Mouse (Mus musculus): ENCODE measurements around the gene Gm11146. TPM values are rescaled to one million over a fixed set of nuclear protein-coding genes. Genes with fewer than 3 reads are reported as not detected.

Gm11146 gene
- not detected for polyA plus RNA-seq (2012; fragmentation: generic; extraction: Trizol)
- long read RNA-seq, experiment 1, result 0 reads
- long read RNA-seq, experiment 2, result 0 reads

- Histone ChIP-seq H3K36me3 (ENCODE audit: control insufficient read depth, insufficient read depth) (peaks cover 3% of the 10 kb centered on the region), H3K27me3 (ENCODE audit: control insufficient read depth, insufficient read depth, insufficient read length) (no peaks in the 10 kb centered on the region), H3K79me3 (ENCODE audit: low read depth) (no peaks in the 10 kb centered on the region), H3K4me3 (ENCODE audit: insufficient read depth, poor library complexity, severe bottlenecking) (no peak within 1 kb of the TSS), H3K79me2 (ENCODE audit: control insufficient read depth, insufficient read depth) (peaks cover 13% of the 10 kb centered on the region), H3ac (ENCODE audit: control insufficient read depth, insufficient read length, low read depth) (no peak within 1 kb of the TSS)
- no peak for TF ChIP-seq MAX (IDR thresholded peaks at IDR 0.05)
- TF ChIP-seq CEBPB (IDR thresholded peaks at IDR 0.05; ENCODE audit: low read depth), result no peak
- TF ChIP-seq FOSL1 (IDR thresholded peaks at IDR 0.05; ENCODE audit: insufficient read depth, low read length, poor library complexity, severe bottlenecking), result no peak
- TF ChIP-seq USF1 (IDR thresholded peaks at IDR 0.05; ENCODE audit: low read depth), result no peak
- TF ChIP-seq MYOG (IDR thresholded peaks at IDR 0.05; ENCODE audit: control insufficient read depth, extremely low read depth, insufficient read length), result no peak
- no peak for TF ChIP-seq CTCF (IDR thresholded peaks at IDR 0.05; ENCODE audit: control insufficient read depth, insufficient read depth, insufficient read length)
These were observed at the start of gene Gm11146 for GRCm38 (mm10) chr16:77601994-77602393. Gene Gm11146 (minus strand): TSS chr16:77602094.

GRCm38 (mm10) chr16:77650596-77650995 is 48.7 kb upstream of the Gm11146 start:
- no peak for TF ChIP-seq MYOD1 (IDR thresholded peaks at IDR 0.05; ENCODE audit: control insufficient read depth, insufficient read length, low read depth)
- TF ChIP-seq USF1 (IDR thresholded peaks at IDR 0.05; ENCODE audit: low read depth), result no peak
- TF ChIP-seq MAX (IDR thresholded peaks at IDR 0.05), result no peak
- TF ChIP-seq FOSL1 (IDR thresholded peaks at IDR 0.05; ENCODE audit: insufficient read depth, low read length, poor library complexity, severe bottlenecking), result no peak
- TF ChIP-seq MYOG (IDR thresholded peaks at IDR 0.05; ENCODE audit: control insufficient read depth, extremely low read depth, insufficient read length), result no peak
- no peak for TF ChIP-seq CTCF (IDR thresholded peaks at IDR 0.05; ENCODE audit: control insufficient read depth, insufficient read depth, insufficient read length)
- no peak for TF ChIP-seq CEBPB (IDR thresholded peaks at IDR 0.05; ENCODE audit: low read depth)
- H3K36me3 ChIP-seq (ENCODE audit: control insufficient read depth, insufficient read depth), result no peaks in the 10 kb centered on the region
- no peaks in the 10 kb centered on the region for H3K79me2 ChIP-seq (ENCODE audit: control insufficient read depth, insufficient read depth)
- H3K79me3 ChIP-seq (ENCODE audit: low read depth), result no peaks in the 10 kb centered on the region
- H3ac ChIP-seq (ENCODE audit: control insufficient read depth, insufficient read length, low read depth), result no peak overlapping the region
- no peaks in the 10 kb centered on the region for H3K27me3 ChIP-seq (ENCODE audit: control insufficient read depth, insufficient read depth, insufficient read length)
- H3K4me3 ChIP-seq (ENCODE audit: insufficient read depth, poor library complexity, severe bottlenecking), result no peak overlapping the region

- Histone ChIP-seq H3ac (ENCODE audit: control insufficient read depth, insufficient read length, low read depth) (no peak overlapping the region), H3K79me2 (ENCODE audit: control insufficient read depth, insufficient read depth) (no peaks in the 10 kb centered on the region), H3K79me3 (ENCODE audit: low read depth) (no peaks in the 10 kb centered on the region), H3K27me3 (ENCODE audit: control insufficient read depth, insufficient read depth, insufficient read length) (no peaks in the 10 kb centered on the region), H3K36me3 (ENCODE audit: control insufficient read depth, insufficient read depth) (no peaks in the 10 kb centered on the region), H3K4me3 (ENCODE audit: insufficient read depth, poor library complexity, severe bottlenecking) (no peak overlapping the region)
- TF ChIP-seq CTCF (IDR thresholded peaks at IDR 0.05; ENCODE audit: control insufficient read depth, insufficient read depth, insufficient read length), result no peak
- TF ChIP-seq USF1 (IDR thresholded peaks at IDR 0.05; ENCODE audit: low read depth), result no peak
- TF ChIP-seq FOSL1 (IDR thresholded peaks at IDR 0.05; ENCODE audit: insufficient read depth, low read length, poor library complexity, severe bottlenecking), result no peak
- TF ChIP-seq CEBPB (IDR thresholded peaks at IDR 0.05; ENCODE audit: low read depth), result no peak
- no peak for TF ChIP-seq MYOG (IDR thresholded peaks at IDR 0.05; ENCODE audit: control insufficient read depth, extremely low read depth, insufficient read length)
- no peak for TF ChIP-seq MYOD1 (IDR thresholded peaks at IDR 0.05; ENCODE audit: control insufficient read depth, insufficient read length, low read depth)
- TF ChIP-seq MAX (IDR thresholded peaks at IDR 0.05), result no peak
These were observed 47.1 kb upstream of the Gm11146 start for GRCm38 (mm10) chr16:77649006-77649405.

- Histone ChIP-seq H3K27me3 (ENCODE audit: control insufficient read depth, insufficient read depth, insufficient read length) (no peaks in the 10 kb centered on the region), H3K4me3 (ENCODE audit: insufficient read depth, poor library complexity, severe bottlenecking) (no peak overlapping the region), H3K36me3 (ENCODE audit: control insufficient read depth, insufficient read depth) (no peaks in the 10 kb centered on the region), H3ac (ENCODE audit: control insufficient read depth, insufficient read length, low read depth) (no peak overlapping the region), H3K79me3 (ENCODE audit: low read depth) (no peaks in the 10 kb centered on the region), H3K79me2 (ENCODE audit: control insufficient read depth, insufficient read depth) (no peaks in the 10 kb centered on the region)
- no peak for TF ChIP-seq CTCF (IDR thresholded peaks at IDR 0.05; ENCODE audit: control insufficient read depth, insufficient read depth, insufficient read length)
- no peak for TF ChIP-seq CEBPB (IDR thresholded peaks at IDR 0.05; ENCODE audit: low read depth)
- no peak for TF ChIP-seq MYOG (IDR thresholded peaks at IDR 0.05; ENCODE audit: control insufficient read depth, extremely low read depth, insufficient read length)
- no peak for TF ChIP-seq MAX (IDR thresholded peaks at IDR 0.05)
- TF ChIP-seq MYOD1 (IDR thresholded peaks at IDR 0.05; ENCODE audit: control insufficient read depth, insufficient read length, low read depth), result no peak
- no peak for TF ChIP-seq USF1 (IDR thresholded peaks at IDR 0.05; ENCODE audit: low read depth)
These were observed 46.3 kb upstream of the Gm11146 start for GRCm38 (mm10) chr16:77648181-77648580.

- H3K79me3 ChIP-seq (ENCODE audit: low read depth), result no peaks in the 10 kb centered on the region
- no peaks in the 10 kb centered on the region for H3K27me3 ChIP-seq (ENCODE audit: control insufficient read depth, insufficient read depth, insufficient read length)
- no peaks in the 10 kb centered on the region for H3K79me2 ChIP-seq (ENCODE audit: control insufficient read depth, insufficient read depth)
- no peak overlapping the region for H3ac ChIP-seq (ENCODE audit: control insufficient read depth, insufficient read length, low read depth)
- no peak overlapping the region for H3K4me3 ChIP-seq (ENCODE audit: insufficient read depth, poor library complexity, severe bottlenecking)
- TF ChIP-seq MYOG (IDR thresholded peaks at IDR 0.05; ENCODE audit: control insufficient read depth, extremely low read depth, insufficient read length) (no peak), FOSL1 (IDR thresholded peaks at IDR 0.05; ENCODE audit: insufficient read depth, low read length, poor library complexity, severe bottlenecking) (no peak), USF1 (IDR thresholded peaks at IDR 0.05; ENCODE audit: low read depth) (no peak), MAX (IDR thresholded peaks at IDR 0.05) (no peak), CEBPB (IDR thresholded peaks at IDR 0.05; ENCODE audit: low read depth) (no peak), MYOD1 (IDR thresholded peaks at IDR 0.05; ENCODE audit: control insufficient read depth, insufficient read length, low read depth) (no peak), CTCF (IDR thresholded peaks at IDR 0.05; ENCODE audit: control insufficient read depth, insufficient read depth, insufficient read length) (no peak)
- H3K36me3 ChIP-seq (ENCODE audit: control insufficient read depth, insufficient read depth), result no peaks in the 10 kb centered on the region
These were observed 44.3 kb upstream of the Gm11146 start for GRCm38 (mm10) chr16:77646146-77646545.

- Histone ChIP-seq H3K36me3 (ENCODE audit: control insufficient read depth, insufficient read depth) (no peaks in the 10 kb centered on the region), H3K4me3 (ENCODE audit: insufficient read depth, poor library complexity, severe bottlenecking) (no peak overlapping the region), H3K79me2 (ENCODE audit: control insufficient read depth, insufficient read depth) (no peaks in the 10 kb centered on the region), H3K79me3 (ENCODE audit: low read depth) (no peaks in the 10 kb centered on the region), H3ac (ENCODE audit: control insufficient read depth, insufficient read length, low read depth) (no peak overlapping the region), H3K27me3 (ENCODE audit: control insufficient read depth, insufficient read depth, insufficient read length) (no peaks in the 10 kb centered on the region)
- TF ChIP-seq MAX (IDR thresholded peaks at IDR 0.05) (no peak), CTCF (IDR thresholded peaks at IDR 0.05; ENCODE audit: control insufficient read depth, insufficient read depth, insufficient read length) (no peak), MYOG (IDR thresholded peaks at IDR 0.05; ENCODE audit: control insufficient read depth, extremely low read depth, insufficient read length) (no peak), MYOD1 (IDR thresholded peaks at IDR 0.05; ENCODE audit: control insufficient read depth, insufficient read length, low read depth) (no peak), CEBPB (IDR thresholded peaks at IDR 0.05; ENCODE audit: low read depth) (no peak), FOSL1 (IDR thresholded peaks at IDR 0.05; ENCODE audit: insufficient read depth, low read length, poor library complexity, severe bottlenecking) (no peak), USF1 (IDR thresholded peaks at IDR 0.05; ENCODE audit: low read depth) (no peak)
These were observed 43.1 kb upstream of the Gm11146 start for GRCm38 (mm10) chr16:77644976-77645375.
